Mouse (Mus musculus): ENCODE measurements at regions not wholly inside any gene's neighbourhood (a gene's known extent, or its start where the extent isn't known, plus 50 kb on each side); places are given as distances from the start of the nearest gene placed in this dataset.

DNA sequence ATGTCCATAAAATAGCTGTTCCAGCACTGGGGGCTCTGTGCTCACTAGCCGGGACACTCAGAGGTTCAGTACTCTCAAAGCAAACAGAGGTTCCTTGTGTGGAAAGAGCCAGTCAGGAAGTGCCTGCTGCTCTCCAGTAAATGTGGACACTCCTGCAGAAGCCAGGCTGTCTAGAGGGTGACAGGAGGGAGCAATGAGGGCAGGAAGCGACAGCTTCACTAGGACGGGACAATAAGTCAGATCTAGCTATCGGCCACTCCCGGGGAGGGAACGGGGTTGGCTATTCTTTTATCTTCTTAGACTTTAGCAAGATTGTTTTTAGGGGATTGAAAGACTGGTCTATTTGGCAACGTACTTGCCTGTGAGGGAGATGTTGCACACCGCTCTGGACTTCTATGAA lies 154.7 kb upstream of the Klf3 start:
- DNase-seq (ENCODE audit: low read depth, low spot score): no peak

DNA sequence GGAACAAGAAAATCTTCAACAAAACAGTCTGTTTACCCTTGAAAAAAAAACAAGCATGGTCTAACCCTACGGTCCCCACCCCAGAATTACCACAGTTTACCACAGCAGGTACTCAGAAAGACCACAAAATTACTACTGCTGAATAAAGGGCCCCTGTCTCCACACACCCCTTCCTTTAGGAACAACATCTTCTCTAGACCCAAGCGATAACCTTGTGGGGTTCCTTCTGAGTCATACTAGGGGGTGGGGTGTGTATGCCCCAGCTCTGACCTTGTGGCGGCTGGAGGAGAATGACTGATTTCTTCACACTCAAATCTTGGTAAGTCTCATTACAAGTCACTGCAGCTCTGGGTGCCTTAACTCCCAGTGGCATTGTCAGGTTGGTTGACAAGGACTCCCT lies 151.8 kb upstream of the Klf3 start:
- DNase-seq (ENCODE audit: low read depth, low spot score): no peak

DNA sequence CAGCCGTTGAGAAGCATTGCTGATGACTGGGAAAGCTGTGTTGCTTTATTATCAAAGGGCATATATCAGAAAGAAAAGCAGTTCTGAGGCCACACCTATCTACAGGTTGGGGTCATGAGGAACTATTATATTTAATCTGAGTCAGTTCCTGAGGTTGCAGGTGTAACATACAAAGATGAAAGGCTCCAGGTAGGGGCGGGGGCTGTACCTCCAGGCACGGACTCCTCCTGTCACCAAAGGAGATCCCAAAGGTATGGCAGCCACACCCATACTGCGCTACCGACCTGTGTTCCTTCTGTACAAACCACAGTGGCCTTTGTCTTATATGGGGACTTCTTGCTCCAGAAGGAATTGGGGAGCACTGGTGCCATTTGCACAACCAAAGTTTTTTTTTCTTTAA lies 149.4 kb upstream of the Klf3 start:
- DNase-seq (ENCODE audit: low read depth, low spot score): no peak

GRCm38 (mm10) chr5:64655286-64655685 lies 147.9 kb upstream of the Klf3 start:
- DNase-seq (ENCODE audit: low read depth, low spot score): no peak

DNA sequence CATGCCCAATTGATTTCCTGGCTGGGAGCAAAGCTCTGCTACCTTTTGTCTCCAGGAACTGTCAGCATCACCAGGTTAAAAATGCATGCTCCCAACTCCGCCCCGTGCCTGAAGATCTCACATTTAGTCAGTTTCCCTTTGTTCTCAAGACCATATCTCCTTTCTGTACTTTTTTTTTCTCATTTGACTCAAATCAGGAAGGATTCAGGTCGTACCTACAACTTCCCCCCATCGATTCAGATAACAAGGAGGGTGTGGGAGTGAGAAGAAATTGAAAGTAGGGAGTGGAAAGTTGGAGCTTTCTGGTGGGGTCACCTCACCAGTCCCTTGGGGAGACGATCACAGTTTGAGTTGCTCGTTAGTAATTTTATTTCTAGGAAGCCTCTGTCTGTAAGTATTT lies 141.2 kb upstream of the Klf3 start:
- DNase-seq (ENCODE audit: low read depth, low spot score): no peak

GRCm38 (mm10) chr5:64662476-64662875 lies 140.7 kb upstream of the Klf3 start:
- DNase-seq (ENCODE audit: low read depth, low spot score): no peak

DNA sequence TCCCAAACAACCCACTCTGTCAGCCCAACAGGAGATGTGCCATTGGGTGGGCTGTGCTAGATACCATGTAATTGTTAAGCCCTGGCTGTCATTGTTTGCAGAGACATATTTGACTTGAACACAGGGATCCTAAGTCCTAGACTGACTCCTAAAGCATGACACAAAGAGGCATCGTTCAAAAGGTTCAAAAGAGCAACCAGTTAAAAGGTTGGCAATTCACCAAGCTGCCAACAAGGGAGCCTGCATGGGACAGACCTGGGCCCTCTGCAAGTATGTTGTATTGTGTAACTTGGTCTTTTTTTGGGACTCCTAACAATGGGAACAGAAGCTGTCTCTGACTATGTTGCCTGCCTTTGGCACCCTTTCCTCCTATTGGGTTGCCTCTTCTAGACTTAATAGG lies 139.4 kb upstream of the Klf3 start:
- no peak for DNase-seq (ENCODE audit: low read depth, low spot score)

DNA sequence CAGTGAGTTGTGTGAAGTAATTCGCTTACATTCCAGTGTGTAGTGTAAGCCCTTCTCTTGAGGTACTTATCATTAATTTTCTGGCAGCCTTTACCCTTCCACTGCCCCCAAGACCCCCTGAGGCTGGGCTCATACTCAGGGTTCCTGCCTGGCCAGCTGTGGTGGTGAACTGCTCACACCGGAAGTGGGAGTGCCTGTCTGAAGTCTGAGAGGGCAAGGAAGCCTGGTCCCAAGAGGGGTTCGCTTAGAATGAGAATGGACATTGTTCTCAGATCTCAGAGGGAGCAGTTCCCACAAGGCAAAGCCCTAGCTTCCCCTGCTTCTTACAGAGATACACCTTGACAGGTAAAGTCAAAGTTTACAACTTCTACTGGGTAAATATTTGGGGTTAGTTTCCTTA lies 138.1 kb upstream of the Klf3 start:
- DNase-seq (ENCODE audit: low read depth, low spot score): no peak

DNA sequence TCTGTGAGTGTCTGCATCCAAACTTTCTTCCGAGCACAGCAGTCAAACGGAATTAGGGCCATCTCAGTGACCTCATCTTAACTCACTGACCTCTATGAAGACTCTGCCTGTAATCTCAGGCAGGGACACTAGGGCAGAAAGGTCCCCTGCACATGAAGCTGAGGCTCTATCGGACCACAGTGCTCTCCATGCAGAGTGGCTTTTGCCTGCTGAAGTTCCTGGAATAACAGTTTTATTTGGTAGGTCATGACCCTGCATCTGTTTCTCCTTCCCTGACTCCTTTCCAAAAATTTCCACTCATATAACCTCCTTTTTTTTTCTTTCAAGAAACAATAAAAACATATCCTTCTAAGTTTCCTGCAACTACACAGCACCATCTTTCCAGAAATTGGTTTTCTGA lies 136.9 kb upstream of the Klf3 start:
- DNase-seq (ENCODE audit: low read depth, low spot score): no peak

GRCm38 (mm10) chr5:64667053-64667452 lies 136.1 kb upstream of the Klf3 start:
- no peak for DNase-seq (ENCODE audit: low read depth, low spot score)

- no peak for DNase-seq (ENCODE audit: low read depth, low spot score)
Measured at GRCm38 (mm10) chr5:64673861-64674260, 129.3 kb upstream of the Klf3 start.

DNA sequence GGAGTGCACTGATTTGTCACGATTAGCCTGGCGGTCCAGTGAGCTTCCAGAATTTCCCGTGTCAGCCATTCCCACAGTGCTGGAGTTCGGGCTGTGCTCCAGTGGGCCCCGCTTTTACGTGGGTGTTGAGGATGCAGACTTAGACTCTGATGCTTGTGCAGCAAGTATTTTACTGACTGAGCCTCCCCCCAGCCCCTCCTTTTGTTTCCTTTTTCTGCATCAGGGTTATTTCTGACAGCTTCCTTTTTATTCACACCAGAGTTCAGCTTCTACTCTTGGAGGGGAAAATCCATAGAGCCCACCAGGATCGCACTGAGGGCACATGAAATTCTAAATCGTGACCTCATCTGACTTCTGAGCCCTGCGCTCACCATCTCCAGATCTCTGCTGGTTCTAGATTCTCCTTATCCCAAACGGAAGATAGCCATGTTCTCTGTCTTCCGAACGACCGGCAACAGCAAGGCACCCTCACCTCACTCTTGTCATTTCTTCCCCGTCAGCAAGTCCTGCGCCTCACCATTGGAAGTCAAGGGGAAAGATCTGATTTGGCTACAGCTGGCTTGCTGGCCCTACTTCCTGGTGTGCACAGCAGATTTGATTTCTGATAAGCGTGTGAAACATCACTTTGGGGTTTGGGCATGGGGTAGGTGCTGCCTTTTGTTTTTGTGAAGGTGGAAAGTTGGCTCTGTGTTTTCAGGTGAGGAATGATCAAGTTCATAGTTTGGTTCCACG lies 126.8 kb upstream of the Klf3 start:
- no peak for DNase-seq (ENCODE audit: low read depth, low spot score)

DNA sequence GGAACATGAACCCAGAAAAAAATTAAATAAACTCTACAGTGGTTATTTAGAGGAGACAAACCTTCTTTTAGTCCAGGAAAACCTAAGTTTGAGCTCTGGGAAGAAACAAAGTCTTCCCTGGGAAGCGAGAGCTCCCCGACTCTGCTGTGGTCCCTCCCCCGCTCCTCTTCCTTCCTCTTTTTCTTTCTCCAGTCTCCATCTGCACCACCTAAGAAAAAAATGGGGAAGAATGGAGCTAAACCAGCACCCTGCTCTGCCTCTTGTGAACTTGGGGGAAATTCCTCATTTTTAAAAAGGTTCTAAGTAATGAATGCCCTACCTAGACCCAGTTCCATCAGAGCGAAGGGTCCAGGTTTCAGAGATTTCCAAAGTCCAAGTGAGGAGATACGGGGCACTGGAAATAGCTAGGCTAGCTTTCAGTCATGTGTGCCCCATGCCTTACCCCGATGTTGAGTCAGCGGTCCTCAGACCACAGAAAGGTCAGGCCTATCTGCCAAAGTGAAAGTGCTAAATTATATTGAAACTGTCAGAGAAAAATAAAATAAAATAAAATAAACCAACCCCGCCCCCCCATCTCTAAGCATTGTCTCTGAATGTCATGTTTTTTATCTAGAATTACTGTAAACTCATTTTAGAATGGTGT lies 126.1 kb upstream of the Klf3 start:
- no peak for DNase-seq (ENCODE audit: low read depth, low spot score)

GRCm38 (mm10) chr5:64678706-64679105 lies 124.5 kb upstream of the Klf3 start:
- no peak for DNase-seq (ENCODE audit: low read depth, low spot score)

DNA sequence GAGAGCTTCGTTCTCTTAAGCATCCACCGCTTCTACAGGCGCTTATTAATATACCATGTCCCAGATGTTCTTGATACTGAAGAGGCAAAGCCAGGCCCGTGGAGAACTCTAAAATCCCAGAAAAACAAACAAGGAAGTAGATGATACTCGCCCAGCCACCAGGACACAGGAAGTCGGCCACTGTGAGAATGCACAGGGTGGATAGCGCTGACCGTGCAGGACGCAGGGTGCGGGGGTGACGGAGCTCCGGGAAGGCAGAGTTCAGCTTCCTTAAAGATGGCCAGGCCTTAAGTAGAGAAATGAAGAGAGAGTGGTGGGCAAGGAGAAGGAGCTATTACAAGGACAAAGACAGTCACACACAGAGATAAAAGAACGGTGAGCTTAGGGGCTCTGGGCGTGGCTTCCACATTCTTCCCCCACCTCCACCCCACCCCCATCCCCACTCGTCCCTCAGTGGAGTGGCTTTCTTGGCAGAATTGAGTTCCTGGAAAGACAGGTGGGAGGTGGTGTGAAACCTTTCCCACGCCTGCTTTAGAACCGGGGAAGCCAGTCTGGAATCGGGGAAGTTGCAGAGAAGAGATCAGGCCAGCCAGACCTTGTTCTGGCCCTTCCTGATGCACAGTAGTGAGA lies 123.1 kb upstream of the Klf3 start:
- no peak for DNase-seq (ENCODE audit: low read depth, low spot score)

GRCm38 (mm10) chr5:64681161-64681560 lies 122.0 kb upstream of the Klf3 start:
- no peak for DNase-seq (ENCODE audit: low read depth, low spot score)

DNA sequence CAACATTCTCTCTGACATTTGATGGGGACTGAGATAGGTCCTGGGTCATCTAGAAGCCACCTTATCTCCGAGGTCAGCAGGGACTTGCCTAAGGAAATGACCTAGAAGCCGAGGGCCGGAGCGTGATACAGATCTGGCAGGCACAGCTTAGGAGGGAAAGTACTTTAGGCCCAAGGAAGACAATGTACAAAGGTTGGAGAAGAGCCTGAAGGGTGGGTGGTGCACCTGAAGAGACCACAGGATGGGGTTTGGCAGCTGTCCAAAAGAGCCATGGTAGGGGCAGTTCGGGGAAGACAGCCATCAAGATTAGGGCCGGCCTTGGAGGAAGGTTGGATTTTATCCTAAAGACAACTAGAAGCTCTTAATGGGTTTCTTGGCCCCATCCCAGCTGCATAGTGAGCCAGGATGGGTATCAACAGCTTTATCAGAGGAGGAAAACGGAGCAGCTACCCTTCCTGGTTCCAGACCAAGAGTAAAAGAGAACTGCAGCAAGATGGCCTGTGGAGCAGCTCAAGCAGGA lies 120.8 kb upstream of the Klf3 start:
- DNase-seq (ENCODE audit: low read depth, low spot score): no peak

- no peak for DNase-seq (ENCODE audit: low read depth, low spot score)
Measured at GRCm38 (mm10) chr5:64683419-64683818, 119.8 kb upstream of the Klf3 start.

GRCm38 (mm10) chr5:64684275-64684674 lies 118.9 kb upstream of the Klf3 start:
- DNase-seq (ENCODE audit: low read depth, low spot score): no peak

DNA sequence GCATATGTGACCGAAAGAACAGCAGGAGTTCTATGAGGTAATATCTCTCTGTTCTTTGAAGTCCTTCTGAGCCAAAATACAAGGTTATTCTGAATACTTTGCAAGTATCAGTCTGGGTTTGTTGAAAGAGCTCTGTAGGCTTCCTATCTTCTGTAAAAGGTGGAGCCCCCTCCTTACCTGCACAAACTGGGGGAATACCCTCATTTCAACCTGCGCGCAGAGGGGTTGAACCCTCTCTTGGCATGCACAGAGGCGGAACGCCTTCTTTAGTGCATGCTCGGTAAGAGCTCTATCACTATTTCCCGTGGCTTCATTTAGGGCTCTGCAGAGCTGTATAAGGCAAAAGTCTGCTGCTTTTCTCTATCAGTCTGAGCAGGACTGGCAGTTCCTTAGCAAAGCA lies 113.0 kb upstream of the Klf3 start:
- no peak for DNase-seq (ENCODE audit: low read depth, low spot score)

GRCm38 (mm10) chr5:64691406-64692100 lies 111.6 kb upstream of the Klf3 start:
- DNase-seq (ENCODE audit: low read depth, low spot score): no peak

DNA sequence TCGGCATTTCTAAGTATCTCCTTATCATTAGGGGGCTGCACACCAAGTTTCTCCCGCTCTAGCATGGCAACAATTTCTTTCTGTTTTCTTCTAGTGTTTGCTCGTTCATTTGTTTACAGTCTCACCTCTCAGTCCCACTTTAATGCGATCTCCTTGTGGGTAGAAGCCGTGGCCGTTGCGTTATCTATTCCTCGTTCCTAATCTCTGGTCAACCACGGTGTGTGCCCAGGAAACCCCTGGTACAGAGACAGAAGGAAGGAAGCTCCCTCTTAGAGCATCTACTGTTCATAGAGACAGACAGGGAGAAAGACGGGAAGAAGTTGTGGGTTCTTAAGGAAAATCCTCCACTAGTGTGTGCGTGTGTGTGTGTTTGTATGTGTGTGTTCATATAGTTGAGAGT lies 110.9 kb upstream of the Klf3 start:
- no peak for DNase-seq (ENCODE audit: low read depth, low spot score)
